Mouse (Mus musculus) hindbrain, embryonic 11.5 days (tissue): ENCODE measurements around the gene Negr1. TPM values are rescaled to one million over a fixed set of nuclear protein-coding genes. Genes with fewer than 3 reads are reported as not detected.
A peak's percentile ranks its signal among the peaks of the same experiment; 100 is the strongest.

Experiments used
- ATAC-seq: fragments of 200-750 bp; cut with Nextera tagmentation; 2 replicates; pipeline ENCODE4 v1.8.0; 2017; ENCODE audit warnings: mild to moderate bottlenecking, moderate TSS enrichment, moderate library complexity; ENCODE audit not compliant: low FRiP score
- DNase-seq: peaks from one replicate; pipeline ENCODE4 v3.0.0-alpha.2; 2015; ENCODE audit warnings: low spot score
- H3K27ac ChIP-seq: fragments of 300-500 bp; sonication (generic); 2 replicates; pipeline ENCODE4 v1.5.1; 2014; ENCODE audit warnings: mild to moderate bottlenecking, low read depth, low read length
- H3K27me3 ChIP-seq: fragments of 300-500 bp; sonication (generic); 2 replicates; pipeline ENCODE4 v1.6.1; 2014; ENCODE audit warnings: mild to moderate bottlenecking, low read length, moderate library complexity, mixed read lengths; ENCODE audit not compliant: control insufficient read depth, insufficient read depth
- H3K36me3 ChIP-seq: fragments of 300-500 bp; sonication (generic); 2 replicates; pipeline ENCODE4 v1.6.1; 2014; ENCODE audit warnings: mild to moderate bottlenecking, low read length, moderate library complexity, mixed read lengths; ENCODE audit not compliant: control insufficient read depth, insufficient read depth
- H3K4me1 ChIP-seq: fragments of 300-500 bp; sonication (generic); replicated peaks from 2 replicates; pipeline ENCODE4 v1.6.1; 2014; ENCODE audit warnings: low read length, mixed read lengths; ENCODE audit not compliant: control insufficient read depth, insufficient read depth
- H3K4me2 ChIP-seq: fragments of 300-500 bp; sonication (generic); replicated peaks from 2 replicates; pipeline ENCODE4 v1.6.1; 2014; ENCODE audit warnings: mild to moderate bottlenecking, low read depth, low read length
- H3K4me3 ChIP-seq: fragments of 300-500 bp; sonication (generic); 2 replicates; pipeline ENCODE4 v1.5.1; 2014; ENCODE audit warnings: low read depth, low read length
- H3K9ac ChIP-seq: fragments of 300-500 bp; sonication (generic); 2 replicates; pipeline ENCODE4 v1.6.1; 2014; ENCODE audit warnings: low read depth, low read length
- H3K9me3 ChIP-seq: fragments of 300-500 bp; sonication (generic); 2 replicates; pipeline ENCODE4 v1.6.1; 2016; ENCODE audit warnings: low read length; ENCODE audit not compliant: control insufficient read depth
- WGBS: fragments of 180-500 bp; shearing (Covaris S2); extraction: QIAGEN DNeasy Blood & Tissue Kit; methylation state at CpG from one replicate; pipeline ENCODE4 v1.1.7; 2014; 5-methylcytosine and 5-hydroxymethylcytosine counted together
- polyA plus RNA-seq: library from polyadenylated mRNA; unstranded; fragments of >200 nt; fragmentation: Nextera tagmentation; extraction: Ambion mirVana; gene quantifications from 2 replicates; pipeline ENCODE4 v1.2.1, GENCODE M21; 2014

Gene Negr1
- polyA plus RNA-seq, 1 experiment from 2014 or later, result 7.7 TPM

DNA sequence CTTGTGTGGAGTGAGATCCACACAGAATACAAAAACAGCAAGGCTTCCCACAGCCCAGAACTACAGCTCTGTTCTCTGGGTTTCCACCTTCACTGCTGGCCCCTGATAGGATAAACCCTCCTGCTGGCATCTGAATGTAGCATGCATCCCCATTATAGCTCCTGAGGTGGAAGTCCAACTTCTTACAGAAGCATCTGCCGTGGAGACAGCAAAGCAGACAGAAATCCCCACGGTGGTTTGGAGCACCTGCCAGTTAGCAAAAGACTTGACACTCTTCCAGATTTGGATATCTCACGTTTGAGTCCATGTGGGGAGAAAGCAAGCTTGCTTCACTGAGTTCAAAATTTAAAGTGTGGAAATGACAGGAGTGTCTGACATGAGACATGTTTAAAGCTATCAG, 290.3 kb downstream of the Negr1 start:
- Histone ChIP-seq H3K4me2 (no peak overlapping the region), H3K9me3 (no peaks in the 10 kb centered on the region), H3K4me1 (no peaks in the 10 kb centered on the region), H3K36me3 (no peaks in the 10 kb centered on the region), H3K27me3 (no peaks in the 10 kb centered on the region), H3K4me3 (no peak overlapping the region), H3K9ac (no peak overlapping the region), H3K27ac (no peak overlapping the region)
- no peak for DNase-seq
- ATAC-seq, result no peak
- WGBS, result 81% methylated on average over 3 of the region's 3 CpGs

DNA sequence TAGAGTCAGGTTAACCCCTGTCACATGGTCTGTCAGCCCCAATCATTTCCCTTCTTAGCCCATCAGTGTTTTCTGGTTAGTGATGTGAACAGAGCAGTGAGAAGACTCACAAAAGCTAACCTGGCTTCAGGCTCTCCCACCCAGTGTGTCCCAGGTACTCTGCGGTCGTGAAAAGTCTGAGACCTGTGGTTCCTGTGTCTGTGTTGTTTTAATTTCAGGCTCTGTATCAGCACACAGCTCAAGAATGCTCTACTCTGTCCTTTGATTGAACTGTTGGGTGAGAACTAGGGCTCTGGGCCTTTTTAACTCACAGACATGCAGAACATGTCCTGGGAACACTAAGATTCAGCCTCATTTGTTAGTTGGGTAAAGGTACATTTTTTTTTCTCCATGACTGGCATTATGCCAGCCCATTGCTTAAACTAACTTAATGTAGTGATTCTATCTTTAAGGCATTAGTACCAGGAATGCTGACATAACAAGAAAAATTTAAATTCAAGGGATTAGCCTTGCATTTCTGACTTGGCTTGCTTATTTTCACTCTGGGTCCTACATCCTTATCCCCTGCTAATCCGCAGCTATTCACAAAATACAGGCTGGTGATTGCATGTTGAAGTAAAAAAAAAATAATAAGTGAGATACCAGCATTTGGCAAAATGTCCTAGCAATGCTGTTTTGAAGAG, 308.8 kb downstream of the Negr1 start:
- DNase-seq, result peak; percentile 1
- Histone ChIP-seq H3K9me3 (no peaks in the 10 kb centered on the region), H3K27me3 (no peaks in the 10 kb centered on the region), H3K36me3 (no peaks in the 10 kb centered on the region), H3K9ac (no peak overlapping the region), H3K4me3 (no peak overlapping the region), H3K27ac (no peak overlapping the region), H3K4me1 (no peaks in the 10 kb centered on the region), H3K4me2 (no peak overlapping the region)
- 0 out of 2 replicates have a peak, but pooled peaks have one; percentile 17 for ATAC-seq
- WGBS, result 73% methylated on average over 3 of the region's 3 CpGs

DNA sequence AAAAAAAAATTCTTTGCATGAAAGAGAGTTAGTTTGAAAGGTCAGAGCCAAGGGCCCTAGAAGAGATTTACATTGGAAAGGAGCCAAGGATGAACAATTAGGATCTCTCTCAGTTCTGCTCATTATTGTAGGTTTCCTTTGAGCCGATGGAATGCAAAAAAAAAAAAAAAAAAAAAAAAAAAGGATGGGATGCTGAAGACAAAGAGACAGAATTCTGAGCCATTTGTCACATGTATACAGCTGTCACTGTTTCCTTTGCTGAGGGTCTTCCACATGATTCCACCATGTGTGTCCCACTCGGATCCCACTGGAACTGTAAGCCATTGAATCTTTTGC, 309.3 kb downstream of the Negr1 start:
- WGBS, result 24% methylated on average over 2 of the region's 2 CpGs
- ATAC-seq, result peak; percentile 70
- Histone ChIP-seq H3K4me1 (no peaks in the 10 kb centered on the region), H3K9ac (no peak overlapping the region), H3K9me3 (no peaks in the 10 kb centered on the region), H3K4me2 (no peak overlapping the region), H3K27ac (no peak overlapping the region), H3K27me3 (no peaks in the 10 kb centered on the region), H3K4me3 (no peak overlapping the region), H3K36me3 (no peaks in the 10 kb centered on the region)
- DNase-seq, result no peak

DNA sequence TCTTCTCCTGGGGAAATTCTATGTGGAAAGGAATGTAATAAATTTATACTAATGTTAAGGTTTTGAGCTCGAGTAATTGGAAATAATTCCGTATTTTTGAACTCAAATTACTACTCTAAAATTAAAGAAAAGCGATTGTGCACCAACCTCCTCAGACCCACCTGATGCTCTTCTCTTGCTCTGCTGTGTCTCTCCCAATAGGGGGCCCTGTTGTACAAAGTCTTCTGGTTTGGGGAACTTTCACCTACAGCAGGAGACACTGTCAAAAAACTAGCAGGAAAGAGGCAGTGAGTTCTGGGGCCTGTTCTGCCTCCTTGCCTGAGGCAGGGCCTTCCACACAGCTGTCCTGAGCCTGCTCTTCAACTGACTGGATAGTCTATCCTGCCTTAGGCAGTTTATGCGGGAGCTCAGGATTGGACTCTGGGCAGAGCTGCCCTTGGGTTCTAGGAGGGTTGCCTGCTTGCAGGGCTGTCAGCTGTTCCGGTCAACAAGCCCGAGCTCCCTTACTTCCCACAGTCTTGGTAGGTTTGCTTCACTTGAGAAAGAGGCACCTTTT, 310.1 kb downstream of the Negr1 start:
- DNase-seq (peak; percentile 12), ATAC-seq (0 out of 2 replicates have a peak, but pooled peaks have one; percentile 18)
- Histone ChIP-seq H3K27ac (no peak overlapping the region), H3K4me3 (no peak overlapping the region), H3K9me3 (no peaks in the 10 kb centered on the region), H3K27me3 (no peaks in the 10 kb centered on the region), H3K4me1 (no peaks in the 10 kb centered on the region), H3K9ac (no peak overlapping the region), H3K4me2 (no peak overlapping the region), H3K36me3 (no peaks in the 10 kb centered on the region)
- WGBS, result 79% methylated on average over 6 of the region's 6 CpGs

DNA sequence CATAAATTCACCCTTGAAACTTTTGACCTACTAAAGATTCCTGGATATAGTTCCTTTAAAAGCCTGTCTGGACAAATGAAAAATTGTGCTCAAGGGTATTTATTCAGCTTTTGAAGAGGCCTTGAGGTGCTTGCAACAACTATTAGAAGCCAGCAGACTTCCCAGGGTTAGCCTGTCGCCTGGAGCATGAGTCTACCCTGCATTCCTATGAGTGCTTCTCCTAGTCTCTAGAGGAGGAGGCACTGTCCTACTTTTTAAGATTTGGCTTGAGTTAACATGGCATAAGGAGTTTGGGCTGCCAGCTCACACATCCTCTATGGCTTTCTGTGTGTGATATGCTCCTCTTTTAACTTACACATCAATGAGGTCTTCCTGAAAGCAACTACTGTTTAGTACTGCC, 315.0 kb downstream of the Negr1 start:
- no peak overlapping the region for H3K4me2 ChIP-seq
- no peaks in the 10 kb centered on the region for H3K4me1 ChIP-seq
- 62% methylated on average over 1 of the region's 1 CpGs for WGBS
- H3K4me3 ChIP-seq, result no peak overlapping the region
- ATAC-seq (no peak), DNase-seq (no peak)
- no peaks in the 10 kb centered on the region for H3K9me3 ChIP-seq
- H3K36me3 ChIP-seq, result no peaks in the 10 kb centered on the region
- H3K27ac ChIP-seq, result no peak overlapping the region
- no peak overlapping the region for H3K9ac ChIP-seq
- H3K27me3 ChIP-seq, result no peaks in the 10 kb centered on the region

DNA sequence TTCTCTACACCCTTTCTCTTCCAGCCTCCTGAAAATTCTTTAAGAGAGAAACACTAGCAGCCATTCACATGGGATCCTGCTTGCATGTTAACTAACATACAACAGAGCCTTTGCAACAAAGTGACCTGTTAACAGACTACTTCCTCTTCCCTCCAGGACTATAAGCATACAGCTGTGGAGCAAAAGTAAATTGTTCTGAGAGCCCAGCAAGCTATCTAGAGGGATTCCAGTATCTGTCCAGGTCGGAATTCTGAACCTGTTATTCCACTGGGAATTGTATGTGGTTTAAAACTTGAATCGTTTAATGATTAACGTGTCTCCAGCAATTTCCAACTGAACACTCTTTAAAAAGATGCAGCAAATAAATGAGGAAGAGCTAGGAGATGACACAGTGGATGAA, 320.5 kb downstream of the Negr1 start:
- H3K27me3 ChIP-seq, result no peaks in the 10 kb centered on the region
- no peak for ATAC-seq
- 83% methylated on average over 3 of the region's 3 CpGs for WGBS
- no peaks in the 10 kb centered on the region for H3K4me1 ChIP-seq
- no peaks in the 10 kb centered on the region for H3K36me3 ChIP-seq
- H3K9me3 ChIP-seq, result no peaks in the 10 kb centered on the region
- no peak overlapping the region for H3K9ac ChIP-seq
- no peak overlapping the region for H3K27ac ChIP-seq
- no peak overlapping the region for H3K4me3 ChIP-seq
- no peak overlapping the region for H3K4me2 ChIP-seq
- DNase-seq, result no peak

DNA sequence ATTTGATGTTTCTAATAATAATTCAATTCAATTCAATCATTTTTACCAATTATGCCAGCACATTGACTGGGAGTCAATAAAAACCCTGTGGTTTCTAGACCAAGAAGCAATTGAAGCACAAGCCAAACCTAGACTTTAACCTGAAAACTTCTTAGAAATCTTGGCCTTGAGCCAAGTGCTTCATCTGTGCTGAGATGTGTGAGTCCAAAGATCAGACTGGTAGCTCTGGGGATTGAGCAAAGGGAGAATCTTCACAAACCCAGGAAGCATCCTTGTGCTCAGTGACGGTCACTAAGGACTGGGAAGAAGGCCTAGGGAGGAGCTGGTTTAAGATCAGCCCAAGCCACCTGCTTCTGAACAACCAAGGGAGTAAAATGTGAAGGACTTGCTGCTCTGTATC, 322.3 kb downstream of the Negr1 start:
- WGBS, result 97% methylated on average over 1 of the region's 1 CpGs

DNA sequence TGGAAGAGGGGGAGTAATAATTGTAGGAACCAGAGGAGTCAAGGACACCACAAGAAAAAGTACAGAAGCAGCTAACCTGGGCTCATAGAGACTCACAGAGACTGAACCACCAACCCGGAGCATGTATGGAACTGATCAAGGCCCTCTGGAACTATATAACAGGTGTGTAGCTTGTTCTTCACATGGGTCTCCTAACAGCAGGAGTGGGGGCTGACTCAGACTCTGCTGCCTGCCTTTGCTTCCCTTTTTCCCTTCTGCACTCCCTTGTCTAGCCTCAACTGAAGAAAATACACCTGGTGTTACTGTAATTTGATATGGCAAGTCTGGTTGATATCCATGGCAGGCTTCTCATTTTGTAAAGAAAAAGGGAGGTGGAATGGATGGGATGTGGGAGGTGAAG, 324.1 kb downstream of the Negr1 start:
- Histone ChIP-seq H3K9me3 (no peaks in the 10 kb centered on the region), H3K27ac (no peak overlapping the region), H3K4me1 (no peaks in the 10 kb centered on the region), H3K36me3 (no peaks in the 10 kb centered on the region), H3K27me3 (no peaks in the 10 kb centered on the region), H3K9ac (no peak overlapping the region), H3K4me2 (no peak overlapping the region), H3K4me3 (no peak overlapping the region)
- no peak for DNase-seq
- WGBS, result 100% methylated on average over 1 of the region's 1 CpGs
- no peak for ATAC-seq

More for the DNA sequence above, 322.3 kb downstream of the Negr1 start:
- Histone ChIP-seq H3K36me3 (no peaks in the 10 kb centered on the region), H3K9ac (no peak overlapping the region), H3K27ac (no peak overlapping the region), H3K4me3 (no peak overlapping the region), H3K4me1 (no peaks in the 10 kb centered on the region), H3K4me2 (no peak overlapping the region), H3K27me3 (no peaks in the 10 kb centered on the region), H3K9me3 (no peaks in the 10 kb centered on the region)
- ATAC-seq (no peak), DNase-seq (no peak)

DNA sequence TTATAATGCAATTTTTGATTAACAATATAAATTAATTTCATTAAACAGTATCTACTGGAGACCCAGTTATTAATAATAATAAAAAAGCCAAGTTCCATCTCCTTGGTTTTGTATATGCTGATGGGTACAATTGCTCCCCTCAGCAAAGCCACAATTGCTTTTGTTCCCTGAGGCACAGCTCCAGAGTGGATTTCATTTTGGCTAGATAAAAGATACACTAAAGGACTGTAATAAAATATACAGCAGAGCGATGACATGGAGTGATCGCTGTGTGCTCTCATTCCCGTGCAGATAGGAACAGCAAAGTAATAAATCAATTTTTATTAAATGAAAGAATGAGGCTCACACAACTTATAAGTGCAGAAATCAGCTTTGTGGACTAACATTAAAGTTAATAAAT, 325.3 kb downstream of the Negr1 start:
- Histone ChIP-seq H3K36me3 (no peaks in the 10 kb centered on the region), H3K27ac (no peak overlapping the region), H3K4me1 (no peaks in the 10 kb centered on the region), H3K9me3 (no peaks in the 10 kb centered on the region), H3K9ac (no peak overlapping the region), H3K4me3 (no peak overlapping the region), H3K4me2 (no peak overlapping the region), H3K27me3 (no peaks in the 10 kb centered on the region)
- DNase-seq, result no peak
- ATAC-seq, result no peak
- WGBS, result 92% methylated on average over 3 of the region's 3 CpGs
